Mouse (Mus musculus) megakaryocyte-erythroid progenitor cell, adult 5-6 weeks (primary cell): ENCODE data around the gene Lig3. TPM values are rescaled to one million over a fixed set of nuclear protein-coding genes. Genes with fewer than 3 reads are reported as not detected.

Experiments used
- total RNA-seq, 2 experiments: library from RNA; stranded (forward) in 1 of 2; stranded (reverse) in 1 of 2; fragments of 200-1000, 215-1000 nt in 1 of 2; fragments of >200 nt in 1 of 2; fragmentation: Nextera tagmentation in 1 of 2; gene quantifications; 2 replicates each; pipeline ENCODE4 v1.2.3; 2014 to 2017

Lig3 gene
- total RNA-seq, 2 experiments from 2014 or later, result 31.5 to 52.1 TPM

Other genes starting within 250 kb of the Lig3 start
- gene Cct6b, start 16.8 kb upstream of the Lig3 start, total RNA-seq (2014; fragmentation: Nextera tagmentation), result 0.87 and 0.92 TPM in 2 replicates
- gene Cct6b, start 16.8 kb upstream of the Lig3 start, total RNA-seq (2017), result not detected in 2 replicates
- gene Zfp830, start 16.8 kb upstream of the Lig3 start, total RNA-seq (2014; fragmentation: Nextera tagmentation), result 17.8 and 25.3 TPM in 2 replicates
- gene Zfp830, start 16.8 kb upstream of the Lig3 start, total RNA-seq (2017), result 53.2 and 54.5 TPM in 2 replicates
- 28.7 and 31.2 TPM in 2 replicates for gene Rffl, start 90.1 kb downstream of the Lig3 start, total RNA-seq (2014; fragmentation: Nextera tagmentation)
- 16.4 and 22.4 TPM in 2 replicates for gene Rffl, start 90.1 kb downstream of the Lig3 start, total RNA-seq (2017)
- 14.3 and 20.0 TPM in 2 replicates for gene Rad51d, start 109.5 kb downstream of the Lig3 start, total RNA-seq (2014; fragmentation: Nextera tagmentation)
- gene Rad51d, start 109.5 kb downstream of the Lig3 start, total RNA-seq (2017), result 16.3 and 18.9 TPM in 2 replicates
- not detected in 2 replicates for gene Fndc8, start 111.0 kb downstream of the Lig3 start, total RNA-seq (2014; fragmentation: Nextera tagmentation)
- not detected in 2 replicates for gene Fndc8, start 111.0 kb downstream of the Lig3 start, total RNA-seq (2017)
- gene Nle1, start 127.3 kb downstream of the Lig3 start, total RNA-seq (2014; fragmentation: Nextera tagmentation), result 103 and 130 TPM in 2 replicates
- 18.6 and 45.0 TPM in 2 replicates for gene Nle1, start 127.3 kb downstream of the Lig3 start, total RNA-seq (2017)
- gene Unc45b, start 129.4 kb downstream of the Lig3 start, total RNA-seq (2014; fragmentation: Nextera tagmentation), result not detected in 2 replicates
- not detected in 2 replicates for gene Unc45b, start 129.4 kb downstream of the Lig3 start, total RNA-seq (2017)
- gene Slfn5, start 170.2 kb downstream of the Lig3 start, total RNA-seq (2014; fragmentation: Nextera tagmentation), result 1.1 and 2.5 TPM in 2 replicates
- 2.8 and 5.5 TPM in 2 replicates for gene Slfn5, start 170.2 kb downstream of the Lig3 start, total RNA-seq (2017)
- 3.2 and 4.1 TPM in 2 replicates for gene Slfn9, start 210.7 kb downstream of the Lig3 start, total RNA-seq (2014; fragmentation: Nextera tagmentation)
- 6.1 and 11.7 TPM in 2 replicates for gene Slfn9, start 210.7 kb downstream of the Lig3 start, total RNA-seq (2017)
- 7.4 and 9.3 TPM in 2 replicates for gene Slfn8, start 239.7 kb downstream of the Lig3 start, total RNA-seq (2014; fragmentation: Nextera tagmentation)
- gene Slfn8, start 239.7 kb downstream of the Lig3 start, total RNA-seq (2017), result 6.5 and 11.6 TPM in 2 replicates